Mouse (Mus musculus): ENCODE results near the gene Mst1r. TPM values are rescaled to one million over a fixed set of nuclear protein-coding genes. Genes with fewer than 3 reads are reported as not detected.

Gene Mst1r
- polyA plus RNA-seq, 2 experiments = 0.37 to 1.2 TPM

DNA sequence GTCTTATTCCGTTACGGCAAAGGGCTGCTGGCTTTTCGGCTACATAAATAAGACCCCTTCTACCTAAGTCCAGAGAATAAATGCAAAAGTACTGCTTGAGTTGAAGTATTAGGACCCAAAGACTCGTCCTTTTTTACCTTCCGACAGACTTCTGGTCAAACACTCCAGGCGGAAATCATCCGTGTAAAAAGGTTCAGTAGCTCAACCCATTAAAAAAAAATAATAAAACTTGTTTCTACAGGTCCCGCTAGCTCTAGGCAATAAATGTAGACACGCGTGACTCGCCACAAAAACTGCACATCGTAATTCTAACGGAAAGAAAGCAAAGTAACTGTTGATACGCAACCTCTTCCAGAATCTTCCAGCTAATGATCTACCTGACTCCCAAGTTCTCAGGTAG lies 33.5 kb upstream of the Mst1r start, which contains the start of gene Rbm6:
Rbm6 (minus strand) TSS at position 101 of the 400 bp plus-strand sequence.
- no peaks in the 10 kb centered on the region for H3K9me3 ChIP-seq (ENCODE audit: control insufficient read depth, low read length)
- H3K27me3 ChIP-seq (ENCODE audit: control insufficient read depth, insufficient read depth, low read length) = no peaks in the 10 kb centered on the region
- peak within 1 kb of the TSS; percentile 93 for H3K27ac ChIP-seq
- H3K4me1 ChIP-seq (replicated peaks; ENCODE audit: control insufficient read depth in 2 of 2, insufficient read depth in 2 of 2, low read length in 1 of 2) = peaks cover 13% of the 10 kb centered on the region in 2 experiments
- H3K9ac ChIP-seq (replicated peaks) = peak within 1 kb of the TSS; percentile 95
- TF ChIP-seq CTCF (IDR thresholded peaks at IDR 0.05; ENCODE audit: low read depth) = no peak
- no peak for TF ChIP-seq EP300 (IDR thresholded peaks at IDR 0.05; ENCODE audit: low read depth)
- peaks cover 3% of the 10 kb centered on the region for H3K36me3 ChIP-seq (replicated peaks; ENCODE audit: control insufficient read depth, insufficient read depth, low read depth)
- peak within 1 kb of the TSS; percentile 84 for H3K4me2 ChIP-seq (ENCODE audit: low read depth)
- ATAC-seq (ENCODE audit: insufficient read depth) (no peak), DNase-seq (ENCODE audit: low read depth in 3 of 3, low spot score in 3 of 3) (no peak)
- 7% methylated on average over 14 of the region's 14 CpGs for WGBS (ENCODE audit: insufficient replicate concordance)
- peak within 1 kb of the TSS; percentile 89 to 92 for H3K4me3 ChIP-seq (ENCODE audit: insufficient read depth in 1 of 2, low read depth in 2 of 2, low read length in 2 of 2)

GRCm38 (mm10) chr9:107880411-107880810 lies 26.3 kb upstream of the Mst1r start:
- no peak for DNase-seq (ENCODE audit: low read depth in 3 of 3, low spot score in 3 of 3)

GRCm38 (mm10) chr9:107887804-107888266 lies 18.8 kb upstream of the Mst1r start, which contains the start of gene Mon1a:
Gene Mon1a, plus strand, starts transcription at chr9:107888151.
- DNase-seq (ENCODE audit: low read depth in 3 of 3, low spot score in 3 of 3) (peak; percentile 73 to 75 (median 74)), ATAC-seq (ENCODE audit: insufficient read depth) (peak; percentile 96)
- Histone ChIP-seq H3K9me3 (ENCODE audit: control insufficient read depth, low read length) (no peaks in the 10 kb centered on the region), H3K9ac (replicated peaks) (peak within 1 kb of the TSS; percentile 86), H3K4me1 (replicated peaks; ENCODE audit: control insufficient read depth in 2 of 2, insufficient read depth in 2 of 2, low read length in 1 of 2) (peaks cover 2 to 6% of the 10 kb centered on the region in 2 experiments; a peak in 3 of 4 replicates), H3K27ac (no peak within 1 kb of the TSS), H3K4me2 (ENCODE audit: low read depth) (peak within 1 kb of the TSS; percentile 93), H3K4me3 (ENCODE audit: insufficient read depth in 1 of 2, low read depth in 2 of 2, low read length in 2 of 2) (peak within 1 kb of the TSS; percentile 76 to 82), H3K27me3 (ENCODE audit: control insufficient read depth, insufficient read depth, low read length) (no peaks in the 10 kb centered on the region; the same call in 1 of the 2 replicates), H3K36me3 (replicated peaks; ENCODE audit: control insufficient read depth, insufficient read depth, low read depth) (no peaks in the 10 kb centered on the region)
- under 1% methylated on average over 28 of the region's 28 CpGs for WGBS (ENCODE audit: insufficient replicate concordance)
- no peak for TF ChIP-seq CTCF (IDR thresholded peaks at IDR 0.05; ENCODE audit: low read depth)
- TF ChIP-seq EP300 (IDR thresholded peaks at IDR 0.05; ENCODE audit: low read depth) = no peak; the same call in 1 of the 2 replicates

More at GRCm38 (mm10) chr9:107880411-107880810, 26.3 kb upstream of the Mst1r start:
- Histone ChIP-seq H3K4me3 (ENCODE audit: insufficient read depth in 1 of 2, low read depth in 2 of 2, low read length in 2 of 2) (no peak overlapping the region), H3K4me1 (replicated peaks; ENCODE audit: control insufficient read depth in 2 of 2, insufficient read depth in 2 of 2, low read length in 1 of 2) (no peaks in the 10 kb centered on the region), H3K36me3 (replicated peaks; ENCODE audit: control insufficient read depth, insufficient read depth, low read depth) (no peaks in the 10 kb centered on the region), H3K4me2 (ENCODE audit: low read depth) (no peak overlapping the region), H3K27ac (no peak overlapping the region), H3K9me3 (ENCODE audit: control insufficient read depth, low read length) (no peaks in the 10 kb centered on the region), H3K27me3 (ENCODE audit: control insufficient read depth, insufficient read depth, low read length) (no peaks in the 10 kb centered on the region), H3K9ac (replicated peaks) (no peak overlapping the region)
- no peak for ATAC-seq (ENCODE audit: insufficient read depth)
- no peak for TF ChIP-seq EP300 (IDR thresholded peaks at IDR 0.05; ENCODE audit: low read depth)
- no peak for TF ChIP-seq CTCF (IDR thresholded peaks at IDR 0.05; ENCODE audit: low read depth)
- 49% methylated on average over 4 of the region's 4 CpGs for WGBS (ENCODE audit: insufficient replicate concordance)

- ATAC-seq (ENCODE audit: insufficient read depth) (peak; percentile 63), DNase-seq (ENCODE audit: low read depth in 3 of 3, low spot score in 3 of 3) (no peak)
- no peak for TF ChIP-seq CTCF (IDR thresholded peaks at IDR 0.05; ENCODE audit: low read depth)
- Histone ChIP-seq H3K4me1 (replicated peaks; ENCODE audit: control insufficient read depth in 2 of 2, insufficient read depth in 2 of 2, low read length in 1 of 2) (peaks cover 2 to 6% of the 10 kb centered on the region in 2 experiments; a peak in 3 of 4 replicates), H3K27ac (no peak overlapping the region), H3K9me3 (ENCODE audit: control insufficient read depth, low read length) (no peaks in the 10 kb centered on the region), H3K27me3 (ENCODE audit: control insufficient read depth, insufficient read depth, low read length) (no peaks in the 10 kb centered on the region; the same call in 1 of the 2 replicates), H3K4me2 (ENCODE audit: low read depth) (peak overlapping the region; percentile 93), H3K4me3 (ENCODE audit: insufficient read depth in 1 of 2, low read depth in 2 of 2, low read length in 2 of 2) (peak overlapping the region; percentile 76 to 82), H3K9ac (replicated peaks) (peak overlapping the region; percentile 86), H3K36me3 (replicated peaks; ENCODE audit: control insufficient read depth, insufficient read depth, low read depth) (no peaks in the 10 kb centered on the region)
- WGBS (ENCODE audit: insufficient replicate concordance) = under 1% methylated on average over 18 of the region's 18 CpGs
Measured at GRCm38 (mm10) chr9:107888267-107888850, 18.3 kb upstream of the Mst1r start.

DNA sequence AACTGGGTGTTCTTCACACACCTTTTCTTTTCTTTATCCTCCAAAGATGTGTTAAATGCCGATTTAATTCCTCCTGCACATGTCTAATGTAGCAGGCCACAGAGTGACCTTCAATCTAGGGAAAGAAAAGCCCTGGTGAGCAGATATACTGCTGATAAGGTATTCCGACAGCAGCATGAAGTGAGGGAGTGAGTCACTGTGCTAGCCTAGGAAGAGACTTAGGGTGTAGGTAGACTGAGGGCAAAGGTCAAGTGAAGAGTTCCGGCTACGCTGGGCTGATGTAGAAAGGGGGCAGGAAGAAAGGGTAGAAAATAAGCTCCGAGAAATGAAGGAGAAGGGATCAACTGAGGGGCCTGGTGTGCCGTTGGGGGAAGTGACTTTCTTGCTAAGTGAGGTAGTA lies 16.4 kb upstream of the Mst1r start:
- H3K4me2 ChIP-seq (ENCODE audit: low read depth) = no peak overlapping the region
- ATAC-seq (ENCODE audit: insufficient read depth) = no peak
- no peak overlapping the region for H3K9ac ChIP-seq (replicated peaks)
- no peaks in the 10 kb centered on the region for H3K36me3 ChIP-seq (replicated peaks; ENCODE audit: control insufficient read depth, insufficient read depth, low read depth)
- no peak overlapping the region for H3K4me3 ChIP-seq (ENCODE audit: insufficient read depth in 1 of 2, low read depth in 2 of 2, low read length in 2 of 2)
- no peaks in the 10 kb centered on the region; the same call in 1 of the 2 replicates for H3K27me3 ChIP-seq (ENCODE audit: control insufficient read depth, insufficient read depth, low read length)
- DNase-seq (ENCODE audit: low read depth in 3 of 3, low spot score in 3 of 3) = no peak
- H3K9me3 ChIP-seq (ENCODE audit: control insufficient read depth, low read length) = no peaks in the 10 kb centered on the region
- H3K27ac ChIP-seq = no peak overlapping the region
- no peak for TF ChIP-seq CTCF (IDR thresholded peaks at IDR 0.05; ENCODE audit: low read depth)
- no peak for TF ChIP-seq EP300 (IDR thresholded peaks at IDR 0.05; ENCODE audit: low read depth)
- peaks cover 2 to 6% of the 10 kb centered on the region in 2 experiments; a peak in 3 of 4 replicates for H3K4me1 ChIP-seq (replicated peaks; ENCODE audit: control insufficient read depth in 2 of 2, insufficient read depth in 2 of 2, low read length in 1 of 2)
- WGBS (ENCODE audit: insufficient replicate concordance) = 67% methylated on average over 6 of the region's 6 CpGs
